Mouse (Mus musculus): ENCODE results near the gene Tmed10. TPM values are rescaled to one million over a fixed set of nuclear protein-coding genes. Genes with fewer than 3 reads are reported as not detected.

The Tmed10 gene
- polyA plus RNA-seq, 1 experiment: 93.3 TPM

DNA sequence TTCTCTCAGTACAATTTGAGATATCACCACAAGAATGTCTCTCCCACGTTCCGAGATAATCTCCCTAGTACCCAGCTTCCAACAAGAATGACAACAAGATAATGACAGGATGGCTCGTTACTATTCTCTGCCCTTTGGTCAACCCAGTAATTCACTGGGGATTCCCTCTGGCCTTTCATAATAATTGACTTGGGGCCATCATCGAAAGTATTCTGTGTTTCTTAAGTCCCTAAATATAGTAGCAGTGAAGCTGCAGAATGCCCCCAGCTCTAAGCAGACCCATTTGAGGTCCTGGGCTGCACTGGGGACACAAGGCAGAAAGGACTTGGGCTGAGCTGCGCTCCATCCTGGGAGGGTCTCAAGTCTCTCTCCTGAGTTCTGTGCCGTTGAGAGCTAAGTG lies 82.4 kb downstream of the Tmed10 start:
- H3K27me3 ChIP-seq (ENCODE audit: control insufficient read depth, insufficient read depth, low read length): no peaks in the 10 kb centered on the region
- TF ChIP-seq CTCF (IDR thresholded peaks at IDR 0.05; ENCODE audit: extremely low read depth, insufficient read depth, insufficient read length, insufficient replicate concordance): no peak
- TF ChIP-seq POLR2A (IDR thresholded peaks at IDR 0.05; ENCODE audit: low read depth, low read length): no peak
- H3K4me1 ChIP-seq (ENCODE audit: control insufficient read depth, insufficient read depth, insufficient read length): no peaks in the 10 kb centered on the region; the same call in 1 of the 2 replicates
- H3K4me3 ChIP-seq (ENCODE audit: extremely low read depth, insufficient read depth, insufficient read length): no peak overlapping the region
- no peaks in the 10 kb centered on the region for H3K36me3 ChIP-seq (ENCODE audit: control insufficient read depth, insufficient read depth, low read length)
- DNase-seq (ENCODE audit: low read depth in 1 of 2, low spot score in 2 of 2): no peak
- 91% methylated on average over 6 of the region's 6 CpGs for WGBS
- H3K27ac ChIP-seq (ENCODE audit: insufficient read depth, low read length): no peak overlapping the region

DNA sequence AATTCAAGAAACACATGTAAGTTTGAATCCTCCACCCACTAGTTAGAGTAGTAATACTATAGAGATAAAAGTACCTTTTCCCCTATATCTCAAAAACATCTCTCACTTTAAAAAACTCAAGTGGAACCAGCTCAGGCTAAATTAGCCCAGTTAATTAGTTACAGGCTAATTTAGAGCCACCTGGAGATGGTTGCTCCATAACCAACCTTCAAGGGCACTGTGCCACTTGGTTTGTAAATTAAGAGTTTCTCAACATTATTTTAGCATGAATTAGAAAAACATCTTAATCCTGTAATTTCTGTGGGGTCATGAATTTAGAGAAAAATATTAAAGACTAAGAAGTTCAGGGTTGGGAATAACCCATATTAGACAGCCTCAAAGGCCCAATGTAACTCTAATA lies 83.1 kb downstream of the Tmed10 start:
- H3K27ac ChIP-seq (ENCODE audit: insufficient read depth, low read length): no peak overlapping the region
- no peak for TF ChIP-seq CTCF (IDR thresholded peaks at IDR 0.05; ENCODE audit: extremely low read depth, insufficient read depth, insufficient read length, insufficient replicate concordance)
- TF ChIP-seq POLR2A (IDR thresholded peaks at IDR 0.05; ENCODE audit: low read depth, low read length): no peak
- H3K4me1 ChIP-seq (ENCODE audit: control insufficient read depth, insufficient read depth, insufficient read length): no peaks in the 10 kb centered on the region; the same call in 1 of the 2 replicates
- no peaks in the 10 kb centered on the region for H3K27me3 ChIP-seq (ENCODE audit: control insufficient read depth, insufficient read depth, low read length)
- H3K36me3 ChIP-seq (ENCODE audit: control insufficient read depth, insufficient read depth, low read length): no peaks in the 10 kb centered on the region
- no peak overlapping the region for H3K4me3 ChIP-seq (ENCODE audit: extremely low read depth, insufficient read depth, insufficient read length)
- DNase-seq (ENCODE audit: low read depth in 1 of 2, low spot score in 2 of 2): no peak

GRCm38 (mm10) chr12:85290633-85291032 lies 84.0 kb downstream of the Tmed10 start:
- Histone ChIP-seq H3K4me3 (ENCODE audit: extremely low read depth, insufficient read depth, insufficient read length) (no peak overlapping the region), H3K27ac (ENCODE audit: insufficient read depth, low read length) (no peak overlapping the region), H3K27me3 (ENCODE audit: control insufficient read depth, insufficient read depth, low read length) (no peaks in the 10 kb centered on the region), H3K4me1 (ENCODE audit: control insufficient read depth, insufficient read depth, insufficient read length) (no peaks in the 10 kb centered on the region; the same call in 1 of the 2 replicates), H3K36me3 (ENCODE audit: control insufficient read depth, insufficient read depth, low read length) (no peaks in the 10 kb centered on the region)
- 90% methylated on average over 10 of the region's 10 CpGs for WGBS
- TF ChIP-seq POLR2A (IDR thresholded peaks at IDR 0.05; ENCODE audit: low read depth, low read length) (no peak), CTCF (IDR thresholded peaks at IDR 0.05; ENCODE audit: extremely low read depth, insufficient read depth, insufficient read length, insufficient replicate concordance) (no peak)
- DNase-seq (ENCODE audit: low read depth in 1 of 2, low spot score in 2 of 2): no peak

Other genes starting within 250 kb of the Tmed10 start
- 0.53 and 0.63 TPM in 2 replicates for gene Rps6kl1, start 223.6 kb downstream of the Tmed10 start, polyA plus RNA-seq (2012; rRNA removed)
- gene Pgf, start 197.1 kb downstream of the Tmed10 start, polyA plus RNA-seq (2012; rRNA removed): 0.46 and 0.84 TPM in 2 replicates
- gene Eif2b2, start 155.4 kb downstream of the Tmed10 start, polyA plus RNA-seq (2012; rRNA removed): 90.6 and 110 TPM in 2 replicates
- 2.7 and 2.9 TPM in 2 replicates for gene Mlh3, start 104.2 kb downstream of the Tmed10 start, polyA plus RNA-seq (2012; rRNA removed)
- 3.4 and 3.9 TPM in 2 replicates for gene Acyp1, start 86.4 kb downstream of the Tmed10 start, polyA plus RNA-seq (2012; rRNA removed)
- gene Zc2hc1c, start 86.3 kb downstream of the Tmed10 start, polyA plus RNA-seq (2012; rRNA removed): 0.28 and 0.33 TPM in 2 replicates
- 18.7 and 20.2 TPM in 2 replicates for gene Nek9, start 35.5 kb downstream of the Tmed10 start, polyA plus RNA-seq (2012; rRNA removed)
- 9.4 and 9.7 TPM in 2 replicates for gene Fos, start 99.0 kb upstream of the Tmed10 start, polyA plus RNA-seq (2012; rRNA removed)
- gene Jdp2, start 224.2 kb upstream of the Tmed10 start, polyA plus RNA-seq (2012; rRNA removed): 8.2 and 9.6 TPM in 2 replicates

Data from spleen, adult 2 months (tissue).